In the genomic region with DNA sequence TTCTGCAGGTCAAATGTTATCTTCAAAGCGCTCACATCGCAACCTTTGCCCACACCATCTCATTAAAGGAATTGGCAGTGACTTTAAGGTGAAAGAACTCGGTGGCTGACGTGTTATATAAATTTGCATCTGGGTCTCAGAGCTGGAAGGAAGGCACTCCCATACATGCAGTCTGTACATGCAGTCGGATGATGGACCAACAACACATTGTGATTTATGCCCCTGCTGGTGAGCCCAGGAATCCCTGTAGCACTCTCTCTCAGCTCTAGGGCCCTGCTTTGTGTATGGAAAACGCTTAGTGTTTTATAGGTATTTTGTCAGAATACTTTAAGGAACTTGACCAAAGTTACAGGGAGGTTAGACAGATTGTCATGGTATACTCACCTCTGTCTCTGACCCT, we compare ENCODE assay signal across 27 mouse cellular contexts. TPM values are rescaled to one million over a fixed set of nuclear protein-coding genes. Genes with fewer than 3 reads are reported as not detected.
DNase-seq lines count a peak whose midpoint lies in the region; ATAC-seq lines count a peak whose summit lies in the region.
"Had no signal": no experiment of that assay in that cellular context is flagged by ENCODE, and none has a peak within 500 bp of the region (broad histone marks: within the 10 kb centered on the region; RNA-seq: fewer than 3 reads in every experiment).

No protein-coding gene starts in this region.

- DNase-seq in heart, adult 11 months = peak; percentile 84
- DNase-seq in heart, postnatal 14 days = no peak
- DNase-seq in midbrain, embryonic 10.5 days (ENCODE audit: low spot score) = peak; percentile 9
- peak; percentile 43 for DNase-seq in ZHBTc4 (ENCODE audit: low read depth, low spot score)
- no peak for DNase-seq in right cerebral cortex, postnatal 25 days
- DNase-seq: adrenal gland, postnatal 14 days; cerebellum, adult 11-12 months; cerebellum, postnatal 10 days; gastrocnemius, postnatal 14 days; heart, postnatal 36 days; kidney, adult 9 months; kidney, postnatal 14 days; retina, postnatal 1 day had no signal

- peaks cover 12% of the 10 kb centered on the region; the same call in 1 of the 2 replicates for H3K9me3 ChIP-seq in midbrain, embryonic 10.5 days (replicated peaks)
- peaks cover 2% of the 10 kb centered on the region for H3K9me3 ChIP-seq in midbrain, embryonic 16.5 days (replicated peaks; ENCODE audit: control insufficient read depth, low read length, poor library complexity, severe bottlenecking)
- H3K9me3 ChIP-seq in intestine, embryonic 16.5 days (ENCODE audit: control insufficient read depth, low read length) = 0 out of 2 replicates have a peak, but pooled peaks cover 4% of the 10 kb centered on the region
- H3K9me3 ChIP-seq in hindbrain, embryonic 12.5 days (replicated peaks) = no peaks in the 10 kb centered on the region
- H3K9me3 ChIP-seq: heart, embryonic 10.5 days; heart, embryonic 15.5 days; hindbrain, embryonic 13.5 days; lung, embryonic 15.5 days had no signal

- intact Hi-C loops in heart, postnatal 14 days (cut with DNase I) = loop anchor here (5.0 kb wide), 1 partner anchor 242 kb away; no protein-coding TSS in a partner anchor

- H3K27ac ChIP-seq in midbrain, embryonic 10.5 days (replicated peaks) = no peak overlapping the region
- H3K27ac ChIP-seq in midbrain, embryonic 16.5 days (ENCODE audit: low read length) = no peak overlapping the region
- no peak overlapping the region for H3K27ac ChIP-seq in intestine, embryonic 16.5 days (ENCODE audit: low read length)
- H3K27ac ChIP-seq in hindbrain, embryonic 12.5 days = no peak overlapping the region
- H3K27ac ChIP-seq: embryonic facial prominence, embryonic 12.5 days; heart, embryonic 10.5 days; heart, embryonic 15.5 days; hindbrain, embryonic 13.5 days; left cerebral cortex, adult 2 months; limb, embryonic 15.5 days; liver, embryonic 14.5 days; lung, embryonic 15.5 days; midbrain, embryonic 12.5 days had no signal

- no peak overlapping the region for H3K4me2 ChIP-seq in midbrain, embryonic 16.5 days (ENCODE audit: low read length)
- no peak overlapping the region for H3K4me2 ChIP-seq in intestine, embryonic 16.5 days (ENCODE audit: low read depth, low read length)
- no peak overlapping the region for H3K4me2 ChIP-seq in hindbrain, embryonic 12.5 days (replicated peaks)
- H3K4me2 ChIP-seq: embryonic facial prominence, embryonic 12.5 days; heart, embryonic 15.5 days; hindbrain, embryonic 13.5 days; limb, embryonic 15.5 days; lung, embryonic 15.5 days; midbrain, embryonic 12.5 days had no signal

- H3K27me3 ChIP-seq in midbrain, embryonic 10.5 days (ENCODE audit: low read depth, poor library complexity, severe bottlenecking) = no peaks in the 10 kb centered on the region
- H3K27me3 ChIP-seq in midbrain, embryonic 16.5 days (ENCODE audit: control insufficient read depth, insufficient read depth, low read depth, low read length) = no peaks in the 10 kb centered on the region
- H3K27me3 ChIP-seq in intestine, embryonic 16.5 days (replicated peaks; ENCODE audit: control insufficient read depth, insufficient read depth, low read length) = no peaks in the 10 kb centered on the region
- H3K27me3 ChIP-seq in hindbrain, embryonic 12.5 days = no peaks in the 10 kb centered on the region
- H3K27me3 ChIP-seq: embryonic facial prominence, embryonic 12.5 days; heart, embryonic 15.5 days; hindbrain, embryonic 13.5 days; limb, embryonic 15.5 days; lung, embryonic 15.5 days; midbrain, embryonic 12.5 days; Patski had no signal

- no peak overlapping the region for H3K9ac ChIP-seq in midbrain, embryonic 16.5 days (ENCODE audit: low read depth, low read length)
- H3K9ac ChIP-seq in intestine, embryonic 16.5 days (ENCODE audit: low read depth, low read length) = no peak overlapping the region
- H3K9ac ChIP-seq in hindbrain, embryonic 12.5 days = no peak overlapping the region
- H3K9ac ChIP-seq: embryonic facial prominence, embryonic 12.5 days; heart, embryonic 15.5 days; hindbrain, embryonic 13.5 days; limb, embryonic 15.5 days; liver, embryonic 14.5 days; lung, embryonic 15.5 days; midbrain, embryonic 12.5 days had no signal

- ATAC-seq in midbrain, embryonic 16.5 days = no peak
- ATAC-seq in intestine, embryonic 16.5 days = peak; percentile 11
- ATAC-seq in hindbrain, embryonic 12.5 days (ENCODE audit: low FRiP score) = no peak
- ATAC-seq: forebrain, embryonic 14.5 days; Patski had no signal

- 90% methylated on average over 6 of the region's 6 CpGs for WGBS in midbrain, embryonic 10.5 days
- WGBS in midbrain, embryonic 16.5 days = 82% methylated on average over 6 of the region's 6 CpGs
- WGBS in intestine, embryonic 16.5 days = 60% methylated on average over 6 of the region's 6 CpGs
- WGBS in hindbrain, embryonic 12.5 days = 89% methylated on average over 6 of the region's 6 CpGs

- H3K4me1 ChIP-seq in midbrain, embryonic 10.5 days = no peaks in the 10 kb centered on the region
- H3K4me1 ChIP-seq in midbrain, embryonic 16.5 days (ENCODE audit: control insufficient read depth, insufficient read depth, low read length) = no peaks in the 10 kb centered on the region
- peaks cover 6% of the 10 kb centered on the region for H3K4me1 ChIP-seq in intestine, embryonic 16.5 days (ENCODE audit: control insufficient read depth, insufficient read depth, low read length)
- no peaks in the 10 kb centered on the region for H3K4me1 ChIP-seq in hindbrain, embryonic 12.5 days
- H3K4me1 ChIP-seq: heart, embryonic 10.5 days; heart, embryonic 15.5 days; hindbrain, embryonic 13.5 days; limb, embryonic 15.5 days; lung, embryonic 15.5 days; midbrain, embryonic 12.5 days had no signal

- H3K4me3 ChIP-seq in midbrain, embryonic 10.5 days = no peak overlapping the region
- H3K4me3 ChIP-seq in midbrain, embryonic 16.5 days (ENCODE audit: low read depth, low read length) = no peak overlapping the region
- H3K4me3 ChIP-seq in intestine, embryonic 16.5 days (ENCODE audit: low read length) = no peak overlapping the region
- no peak overlapping the region for H3K4me3 ChIP-seq in hindbrain, embryonic 12.5 days
- H3K4me3 ChIP-seq: embryonic facial prominence, embryonic 12.5 days; heart, embryonic 10.5 days; heart, embryonic 15.5 days; hindbrain, embryonic 13.5 days; left cerebral cortex, adult 2 months; limb, embryonic 15.5 days; lung, embryonic 15.5 days; midbrain, embryonic 12.5 days had no signal

- H3K36me3 ChIP-seq in midbrain, embryonic 10.5 days = peaks cover 29% of the 10 kb centered on the region
- H3K36me3 ChIP-seq in midbrain, embryonic 16.5 days (ENCODE audit: control insufficient read depth, insufficient read depth, low read length) = no peaks in the 10 kb centered on the region
- peaks cover 3% of the 10 kb centered on the region; the same call in 1 of the 2 replicates for H3K36me3 ChIP-seq in intestine, embryonic 16.5 days (ENCODE audit: control insufficient read depth, insufficient read depth, low read length)
- peaks cover 18% of the 10 kb centered on the region for H3K36me3 ChIP-seq in hindbrain, embryonic 12.5 days

RNA-seq across cellular contexts. Expression of gene Sdc1, which starts 10.6 kb away (rescaled TPM):
- total RNA-seq in heart, postnatal 14 days (2021) = 10 to 100 TPM; 10.9 to 12.2 TPM
- 110 and 128 TPM in 2 replicates for polyA plus RNA-seq in midbrain, embryonic 10.5 days (2016; fragmentation: Nextera tagmentation; extraction: Ambion mirVana)
- 16.7 and 19.0 TPM in 2 replicates for polyA plus RNA-seq in midbrain, embryonic 16.5 days (2015; fragmentation: Nextera tagmentation; extraction: Ambion mirVana)
- 102 and 109 TPM in 2 replicates for polyA plus RNA-seq in intestine, embryonic 16.5 days (2015; fragmentation: Nextera tagmentation; extraction: Ambion mirVana)
- polyA plus RNA-seq in hindbrain, embryonic 12.5 days (2016; fragmentation: Nextera tagmentation; extraction: Ambion mirVana) = 70.1 and 81.0 TPM in 2 replicates

Comparison
In these comparisons a context has a peak if more than half of its experiments do, and no peak if none do; other contexts are left out.
1. DNase-seq: peak in heart, adult 11 months (single experiment), midbrain, embryonic 10.5 days (single experiment) and ZHBTc4 (single experiment); none in heart, postnatal 14 days (0 of 2) and right cerebral cortex, postnatal 25 days (single experiment).